Mouse (Mus musculus) ES-Bruce4 (cell line): ENCODE results near the gene Tmem86b. TPM values are rescaled to one million over a fixed set of nuclear protein-coding genes. Genes with fewer than 3 reads are reported as not detected.

Experiments used
- H3K27ac ChIP-seq: 2 replicates; pipeline ENCODE4 v1.5.1; 2012; ENCODE audit warnings: low read length, inconsistent platforms; ENCODE audit not compliant: insufficient read depth
- H3K27me3 ChIP-seq: 2 replicates; pipeline ENCODE4 v1.6.1; 2012; ENCODE audit warnings: mild to moderate bottlenecking, low read length, inconsistent platforms; ENCODE audit not compliant: control insufficient read depth, poor library complexity, insufficient read depth, severe bottlenecking
- H3K36me3 ChIP-seq: 2 replicates; pipeline ENCODE4 v1.6.1; 2012; ENCODE audit warnings: inconsistent platforms, mild to moderate bottlenecking, low read length, moderate library complexity; ENCODE audit not compliant: control insufficient read depth, poor library complexity, insufficient read depth, severe bottlenecking
- H3K4me1 ChIP-seq: one replicate; pipeline ENCODE4 v1.8.1; 2011; ENCODE audit warnings: low read length; ENCODE audit not compliant: control insufficient read depth, insufficient read depth
- H3K4me3 ChIP-seq: 2 replicates; pipeline ENCODE4 v1.5.1; 2011; ENCODE audit warnings: low read depth, mild to moderate bottlenecking, low read length
- H3K9ac ChIP-seq: 2 replicates; pipeline ENCODE4 v1.6.1; 2012; ENCODE audit warnings: low read depth, mild to moderate bottlenecking, inconsistent platforms; ENCODE audit not compliant: poor library complexity, severe bottlenecking
- H3K9me3 ChIP-seq: replicated peaks from 2 replicates; pipeline ENCODE4 v1.6.1; 2012; ENCODE audit warnings: mild to moderate bottlenecking, low read length, inconsistent platforms; ENCODE audit not compliant: control insufficient read depth, poor library complexity, insufficient read depth, severe bottlenecking
- CTCF ChIP-seq: IDR thresholded peaks from one replicate; pipeline ENCODE4 v1.8.1; 2011; ENCODE audit warnings: low read depth, low read length
- EP300 ChIP-seq: IDR thresholded peaks from 2 replicates; pipeline ENCODE4 v1.6.1; 2011; ENCODE audit warnings: low read depth, low read length; ENCODE audit not compliant: insufficient read depth
- POLR2A ChIP-seq: IDR thresholded peaks from one replicate; pipeline ENCODE4 v1.8.1; 2011; ENCODE audit warnings: low read length; ENCODE audit not compliant: insufficient read depth
- polyA plus RNA-seq: library from polyadenylated mRNA; stranded (reverse); fragments of >200 nt; gene quantifications from 2 replicates; pipeline ENCODE4 v1.2.4, GENCODE M21; 2011; ENCODE audit warnings: low read depth; ENCODE audit not compliant: missing spikeins, insufficient read depth, insufficient read length

Tmem86b gene
- polyA plus RNA-seq, 1 experiment: 5.5 TPM

DNA sequence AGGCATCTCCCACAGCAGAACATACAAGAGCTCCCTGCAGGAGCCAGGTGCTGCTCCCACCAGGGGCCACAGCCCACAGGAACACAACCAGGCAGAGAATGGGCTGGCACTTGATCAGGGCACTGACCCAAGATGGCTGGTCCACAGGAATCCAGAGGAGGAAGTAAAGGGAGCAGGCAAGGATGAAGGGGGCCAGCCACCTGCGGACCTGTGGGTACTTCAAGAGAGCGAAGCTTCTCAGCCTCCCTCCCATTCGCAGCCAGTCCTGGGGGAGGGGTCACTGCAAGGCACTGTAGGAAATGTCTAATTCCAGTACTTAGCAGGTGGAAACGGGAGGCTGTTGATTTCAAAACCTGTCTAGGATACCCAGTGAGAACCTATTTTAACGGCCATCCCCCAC is 1.6 kb downstream of the Tmem86b start:
- TF ChIP-seq EP300 (no peak), POLR2A (no peak), CTCF (no peak)
- no peak overlapping the region for H3K27ac ChIP-seq
- H3K27me3 ChIP-seq: no peaks in the 10 kb centered on the region
- H3K36me3 ChIP-seq: peaks cover 10% of the 10 kb centered on the region; the same call in 1 of the 2 replicates
- no peaks in the 10 kb centered on the region for H3K4me1 ChIP-seq
- H3K9ac ChIP-seq: no peak overlapping the region
- no peaks in the 10 kb centered on the region for H3K9me3 ChIP-seq
- H3K4me3 ChIP-seq: no peak overlapping the region

DNA sequence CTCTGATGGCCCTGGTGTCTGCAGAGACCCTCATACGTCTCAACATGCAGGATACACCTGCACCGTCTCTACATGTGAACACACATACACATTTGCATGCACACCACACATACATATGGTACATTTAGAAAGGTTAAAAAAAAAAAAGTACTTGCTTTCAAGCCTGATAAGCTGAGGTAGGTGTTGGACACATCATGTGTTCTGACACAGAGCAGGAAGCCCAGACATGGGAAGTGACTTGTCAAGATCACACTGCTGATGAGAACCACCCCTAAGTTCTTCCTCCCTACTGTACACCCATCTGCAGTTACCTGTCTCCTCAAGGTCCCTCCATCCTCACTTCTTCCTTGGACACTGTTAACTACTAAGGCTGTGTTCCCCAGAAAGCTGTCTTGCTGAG is 5.3 kb downstream of the Tmem86b start:
- no peak for TF ChIP-seq POLR2A
- no peaks in the 10 kb centered on the region for H3K9me3 ChIP-seq
- H3K27me3 ChIP-seq: no peaks in the 10 kb centered on the region
- no peak overlapping the region for H3K27ac ChIP-seq
- no peak overlapping the region for H3K9ac ChIP-seq
- H3K4me3 ChIP-seq: no peak overlapping the region
- H3K4me1 ChIP-seq: no peaks in the 10 kb centered on the region
- H3K36me3 ChIP-seq: 0 out of 2 replicates have a peak, but pooled peaks cover 2% of the 10 kb centered on the region

GRCm38 (mm10) chr7:4624343-4624742 is 6.9 kb downstream of the Tmem86b start:
- Histone ChIP-seq H3K9ac (no peak overlapping the region), H3K9me3 (no peaks in the 10 kb centered on the region), H3K27ac (no peak overlapping the region), H3K4me1 (no peaks in the 10 kb centered on the region), H3K27me3 (no peaks in the 10 kb centered on the region), H3K4me3 (no peak overlapping the region), H3K36me3 (0 out of 2 replicates have a peak, but pooled peaks cover 2% of the 10 kb centered on the region)
- TF ChIP-seq EP300: no peak
- TF ChIP-seq CTCF: no peak
- TF ChIP-seq POLR2A: no peak

DNA sequence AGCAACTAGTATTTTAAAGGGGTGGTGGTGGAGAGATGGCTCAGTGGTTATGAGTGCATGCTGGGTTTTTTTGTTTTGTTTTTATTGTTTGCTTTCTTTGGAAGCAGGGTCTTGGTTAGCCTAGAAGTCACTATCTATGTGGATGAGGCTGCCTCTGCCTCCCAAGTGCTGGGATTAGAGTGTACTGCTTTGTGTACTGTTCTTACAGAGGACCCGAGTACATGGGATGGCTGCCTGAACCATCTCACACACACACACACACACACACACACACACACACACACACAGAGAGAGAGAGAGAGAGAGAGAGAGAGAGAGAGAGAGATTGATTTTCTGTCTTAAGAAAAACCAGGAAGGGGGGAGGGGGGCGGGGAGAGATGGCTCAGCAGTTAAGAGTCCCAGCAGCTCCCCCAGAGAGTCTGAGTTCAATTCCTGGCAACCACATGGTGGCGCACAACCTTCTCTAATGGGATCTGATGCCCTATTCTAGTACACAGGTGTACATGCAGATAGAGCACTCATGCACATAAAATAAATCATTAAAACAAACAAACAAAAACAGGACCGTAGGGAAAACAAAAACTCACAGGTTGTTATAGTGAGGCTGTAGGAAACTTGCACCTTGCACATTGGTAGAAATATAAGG is 7.6 kb downstream of the Tmem86b start:
- Histone ChIP-seq H3K27me3 (no peaks in the 10 kb centered on the region), H3K9me3 (no peaks in the 10 kb centered on the region), H3K4me1 (no peaks in the 10 kb centered on the region), H3K27ac (no peak overlapping the region), H3K4me3 (no peak overlapping the region), H3K9ac (no peak overlapping the region), H3K36me3 (no peaks in the 10 kb centered on the region)
- TF ChIP-seq POLR2A: no peak
- peak; percentile 55 for TF ChIP-seq CTCF
- TF ChIP-seq EP300: no peak

- no peaks in the 10 kb centered on the region for H3K27me3 ChIP-seq
- no peaks in the 10 kb centered on the region for H3K36me3 ChIP-seq
- no peak overlapping the region for H3K9ac ChIP-seq
- H3K9me3 ChIP-seq: no peaks in the 10 kb centered on the region
- H3K4me3 ChIP-seq: no peak overlapping the region
- no peaks in the 10 kb centered on the region for H3K4me1 ChIP-seq
- TF ChIP-seq EP300 (no peak), CTCF (no peak), POLR2A (no peak)
- H3K27ac ChIP-seq: no peak overlapping the region
Measured at GRCm38 (mm10) chr7:4619979-4620378, 11.2 kb downstream of the Tmem86b start.

DNA sequence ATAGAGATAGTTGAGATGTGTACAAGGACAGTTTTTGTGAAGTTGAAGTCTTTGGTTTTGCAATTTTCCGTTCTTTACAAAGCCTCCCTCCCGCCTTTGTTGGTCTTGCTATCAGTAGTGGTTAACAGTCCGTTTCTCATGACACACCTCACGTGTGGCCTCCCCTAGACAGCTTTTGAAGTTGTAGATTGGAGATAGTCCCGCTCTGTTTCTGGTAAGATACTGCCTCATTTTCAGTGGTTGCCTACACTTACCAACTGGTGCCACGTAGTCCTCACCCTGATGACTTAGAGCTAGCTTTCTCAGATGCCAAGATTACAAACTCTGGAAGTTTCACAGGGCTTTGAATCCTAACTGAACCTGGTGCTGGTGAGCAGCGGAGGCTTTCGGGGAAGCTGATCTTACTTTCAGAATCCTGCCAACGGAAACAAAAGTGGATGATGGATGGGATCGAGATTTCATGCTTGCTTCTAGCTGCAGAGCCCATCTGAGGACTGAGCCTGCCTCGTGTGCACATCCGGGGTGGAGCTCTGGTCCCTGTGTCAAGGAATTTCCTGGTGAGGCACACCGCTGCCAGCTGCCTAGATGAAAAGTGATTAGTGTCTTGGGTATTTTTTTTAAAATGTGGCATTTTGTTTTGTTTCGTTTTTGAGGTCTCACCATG is 17.4 kb downstream of the Tmem86b start:
- Histone ChIP-seq H3K9ac (no peak overlapping the region), H3K27ac (no peak overlapping the region), H3K4me3 (no peak overlapping the region), H3K27me3 (no peaks in the 10 kb centered on the region), H3K36me3 (no peaks in the 10 kb centered on the region), H3K4me1 (no peaks in the 10 kb centered on the region), H3K9me3 (no peaks in the 10 kb centered on the region)
- TF ChIP-seq EP300: no peak
- TF ChIP-seq CTCF: no peak
- no peak for TF ChIP-seq POLR2A
